Mouse (Mus musculus) intestine, embryonic 16.5 days (tissue): ENCODE measurements at regions not wholly inside any gene's neighbourhood (a gene's known extent, or its start where the extent isn't known, plus 50 kb on each side); places are given as distances from the start of the nearest gene placed in this dataset.

Experiments used
- ATAC-seq: fragments of 200-750 bp; cut with Nextera tagmentation; 2 replicates; pipeline ENCODE4 v1.8.0; 2017; ENCODE audit warnings: moderate TSS enrichment, moderate library complexity
- H3K27ac ChIP-seq: fragments of 300-500 bp; sonication (generic); 2 replicates; pipeline ENCODE4 v1.5.1; 2014; ENCODE audit warnings: mild to moderate bottlenecking, low read length
- H3K27me3 ChIP-seq: fragments of 300-500 bp; sonication (generic); replicated peaks from 2 replicates; pipeline ENCODE4 v1.6.1; 2014; ENCODE audit warnings: low read length, control low read depth, mixed read lengths; ENCODE audit not compliant: control insufficient read depth, insufficient read depth
- H3K36me3 ChIP-seq: fragments of 300-500 bp; sonication (generic); 2 replicates; pipeline ENCODE4 v1.6.1; 2014; ENCODE audit warnings: low read length, control low read depth; ENCODE audit not compliant: control insufficient read depth, insufficient read depth
- H3K4me1 ChIP-seq: fragments of 300-500 bp; sonication (generic); 2 replicates; pipeline ENCODE4 v1.6.1; 2014; ENCODE audit warnings: low read length, control low read depth, mixed read lengths; ENCODE audit not compliant: control insufficient read depth, insufficient read depth
- H3K4me2 ChIP-seq: fragments of 300-500 bp; sonication (generic); 2 replicates; pipeline ENCODE4 v1.6.1; 2014; ENCODE audit warnings: low read depth, low read length, control low read depth
- H3K4me3 ChIP-seq: fragments of 300-500 bp; sonication (generic); 2 replicates; pipeline ENCODE4 v1.5.1; 2014; ENCODE audit warnings: mild to moderate bottlenecking, low read length
- H3K9ac ChIP-seq: fragments of 300-500 bp; sonication (generic); 2 replicates; pipeline ENCODE4 v1.6.1; 2014; ENCODE audit warnings: low read depth, low read length
- H3K9me3 ChIP-seq: fragments of 300-500 bp; sonication (generic); 2 replicates; pipeline ENCODE4 v1.6.1; 2016; ENCODE audit warnings: low read length, control low read depth; ENCODE audit not compliant: control insufficient read depth
- WGBS: fragments of 180-500 bp; shearing (Covaris S2); extraction: QIAGEN DNeasy Blood & Tissue Kit; methylation state at CpG from one replicate; pipeline ENCODE4 v1.1.7; 2014; 5-methylcytosine and 5-hydroxymethylcytosine counted together

DNA sequence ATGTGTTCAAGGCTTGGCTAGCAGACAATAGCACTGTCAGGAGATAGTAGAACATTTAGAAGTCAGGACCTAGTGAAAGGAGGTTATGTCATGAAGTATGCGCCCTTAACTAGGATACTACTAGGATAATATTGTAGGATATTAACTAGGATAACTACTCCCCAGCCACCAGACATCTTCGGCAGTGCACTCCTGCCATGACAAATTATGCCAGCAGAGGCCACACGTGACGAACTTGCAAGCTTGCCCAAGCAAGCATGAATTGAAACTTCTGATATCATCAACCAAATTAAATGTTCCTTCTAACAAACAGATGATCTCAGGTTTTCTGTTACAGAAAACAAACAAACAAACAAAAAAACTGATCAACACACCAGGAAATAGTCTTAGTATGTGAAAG, 72.2 kb upstream of the Tnfsf11 start:
- H3K4me2 ChIP-seq: no peak overlapping the region
- H3K4me1 ChIP-seq: no peaks in the 10 kb centered on the region
- no peaks in the 10 kb centered on the region for H3K27me3 ChIP-seq
- no peak for ATAC-seq
- H3K9ac ChIP-seq: no peak overlapping the region
- H3K27ac ChIP-seq: no peak overlapping the region
- 73% methylated on average over 4 of the region's 4 CpGs for WGBS
- H3K9me3 ChIP-seq: no peaks in the 10 kb centered on the region
- H3K36me3 ChIP-seq: no peaks in the 10 kb centered on the region
- no peak overlapping the region for H3K4me3 ChIP-seq

DNA sequence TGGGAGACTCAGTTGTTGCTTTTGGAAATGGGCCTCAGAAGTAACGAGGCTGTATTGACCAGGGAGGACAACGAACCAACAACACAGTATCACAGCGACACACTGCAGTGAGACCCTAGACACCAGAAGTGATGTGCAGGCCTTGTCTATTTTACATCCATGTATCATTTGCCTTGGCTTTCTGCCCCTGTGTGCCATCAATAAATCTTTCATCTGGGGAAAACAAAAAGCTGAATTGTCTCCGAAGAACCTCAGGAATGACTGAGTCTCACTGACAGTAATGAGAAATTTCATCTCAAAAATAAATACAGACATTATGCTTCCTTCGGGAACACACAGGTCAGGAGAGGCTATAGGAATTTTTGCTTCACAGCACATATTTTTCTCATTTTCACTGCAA, 68.7 kb upstream of the Tnfsf11 start:
- Histone ChIP-seq H3K9me3 (no peaks in the 10 kb centered on the region), H3K9ac (no peak overlapping the region), H3K27me3 (no peaks in the 10 kb centered on the region), H3K4me1 (no peaks in the 10 kb centered on the region), H3K36me3 (no peaks in the 10 kb centered on the region), H3K4me3 (no peak overlapping the region), H3K27ac (no peak overlapping the region), H3K4me2 (no peak overlapping the region)
- WGBS: 78% methylated on average over 5 of the region's 5 CpGs
- ATAC-seq: no peak

DNA sequence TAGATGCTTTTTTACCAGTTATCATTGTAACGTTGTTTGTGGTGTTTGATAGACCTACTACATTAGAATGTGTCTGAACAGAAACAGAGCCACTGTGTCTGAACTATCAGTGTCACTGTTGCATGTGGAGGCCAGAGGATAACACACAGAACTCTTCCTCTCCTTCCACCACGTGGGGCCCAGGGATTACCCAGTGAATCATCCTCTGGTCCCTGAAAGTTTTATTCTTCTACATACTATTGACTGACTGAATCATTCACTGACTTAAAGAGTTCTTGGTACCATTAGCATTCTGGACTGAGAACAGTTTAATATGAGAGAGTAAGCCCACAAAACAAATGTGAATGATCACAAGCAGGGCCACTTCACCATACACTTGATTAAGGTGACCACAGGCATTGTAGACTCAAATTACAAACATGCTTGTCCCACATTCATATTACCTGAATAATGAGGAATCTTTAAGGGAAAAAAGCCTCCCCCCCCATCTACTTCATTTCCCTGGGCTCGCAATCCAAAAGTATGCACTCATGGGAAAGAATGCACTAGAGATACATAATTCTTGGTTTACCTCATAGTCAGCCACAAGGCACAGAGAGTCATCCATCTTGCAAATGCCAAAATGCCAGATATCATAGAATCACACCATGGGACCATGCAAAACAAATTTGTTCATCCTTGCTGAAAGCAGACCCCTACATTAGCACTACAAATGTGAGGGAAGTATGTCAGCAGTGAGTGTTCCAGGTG, 68.1 kb upstream of the Tnfsf11 start:
- Histone ChIP-seq H3K27me3 (no peaks in the 10 kb centered on the region), H3K36me3 (no peaks in the 10 kb centered on the region), H3K9ac (no peak overlapping the region), H3K27ac (no peak overlapping the region), H3K4me2 (no peak overlapping the region), H3K4me1 (no peaks in the 10 kb centered on the region), H3K4me3 (no peak overlapping the region), H3K9me3 (no peaks in the 10 kb centered on the region)
- ATAC-seq: no peak
- WGBS: 81% methylated on average over 3 of the region's 3 CpGs

DNA sequence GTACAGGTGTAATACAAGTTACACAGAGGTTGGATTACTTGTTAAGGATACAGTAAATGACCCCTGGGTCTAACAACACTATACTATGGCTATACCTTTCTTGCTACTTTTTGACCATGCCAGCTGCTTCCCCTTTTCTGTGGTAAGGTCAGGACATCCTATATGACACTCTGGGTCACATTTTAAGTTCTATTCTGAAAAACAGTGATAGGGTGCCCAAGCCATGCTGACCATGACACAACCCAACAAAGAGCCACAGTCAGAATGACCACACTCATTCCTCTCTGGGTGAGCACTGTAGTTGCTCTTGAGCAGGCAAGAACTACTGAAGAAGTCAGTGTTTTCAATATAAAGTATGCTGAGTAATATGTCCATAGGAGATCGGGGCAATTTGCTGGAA, 64.3 kb upstream of the Tnfsf11 start:
- 88% methylated on average over 1 of the region's 1 CpGs for WGBS
- no peak overlapping the region for H3K27ac ChIP-seq
- no peak for ATAC-seq

DNA sequence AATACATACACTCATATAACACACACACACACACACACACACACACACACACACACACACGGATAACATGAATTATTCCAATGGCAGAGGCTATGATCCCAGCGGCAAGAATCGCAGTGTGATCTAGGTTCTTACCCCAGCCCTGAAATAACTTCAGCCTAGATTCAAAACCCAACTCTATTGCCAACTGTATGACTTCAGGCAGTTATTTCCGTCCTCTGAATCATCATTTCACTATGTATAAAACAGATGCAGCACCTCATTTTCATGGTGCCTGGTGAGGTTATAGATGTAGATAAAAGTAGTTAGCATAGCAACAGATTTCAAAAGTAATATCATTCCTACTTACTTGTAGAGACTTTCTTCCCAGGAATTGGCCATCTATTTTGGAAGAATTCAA, 61.0 kb upstream of the Tnfsf11 start:
- Histone ChIP-seq H3K4me2 (no peak overlapping the region), H3K4me3 (no peak overlapping the region), H3K4me1 (no peaks in the 10 kb centered on the region), H3K36me3 (no peaks in the 10 kb centered on the region), H3K9me3 (no peaks in the 10 kb centered on the region), H3K27ac (no peak overlapping the region), H3K27me3 (no peaks in the 10 kb centered on the region), H3K9ac (no peak overlapping the region)
- WGBS: 87% methylated on average over 4 of the region's 4 CpGs
- ATAC-seq: no peak

More for the DNA sequence above, 64.3 kb upstream of the Tnfsf11 start:
- H3K4me3 ChIP-seq: no peak overlapping the region
- H3K9me3 ChIP-seq: no peaks in the 10 kb centered on the region
- no peaks in the 10 kb centered on the region for H3K27me3 ChIP-seq
- no peaks in the 10 kb centered on the region for H3K36me3 ChIP-seq
- H3K9ac ChIP-seq: no peak overlapping the region
- no peaks in the 10 kb centered on the region for H3K4me1 ChIP-seq
- no peak overlapping the region for H3K4me2 ChIP-seq

GRCm38 (mm10) chr14:78364822-78365221, 57.0 kb upstream of the Tnfsf11 start:
- H3K9ac ChIP-seq: no peak overlapping the region
- H3K4me3 ChIP-seq: no peak overlapping the region
- H3K4me1 ChIP-seq: no peaks in the 10 kb centered on the region
- no peaks in the 10 kb centered on the region for H3K36me3 ChIP-seq
- no peak overlapping the region for H3K27ac ChIP-seq
- no peak overlapping the region for H3K4me2 ChIP-seq
- H3K9me3 ChIP-seq: no peaks in the 10 kb centered on the region
- no peak for ATAC-seq
- H3K27me3 ChIP-seq: no peaks in the 10 kb centered on the region

GRCm38 (mm10) chr14:78363123-78363522, 55.3 kb upstream of the Tnfsf11 start:
- H3K9me3 ChIP-seq: no peaks in the 10 kb centered on the region
- H3K4me1 ChIP-seq: no peaks in the 10 kb centered on the region
- 69% methylated on average over 5 of the region's 5 CpGs for WGBS
- ATAC-seq: no peak
- H3K4me2 ChIP-seq: no peak overlapping the region
- no peak overlapping the region for H3K4me3 ChIP-seq
- no peak overlapping the region for H3K9ac ChIP-seq
- no peaks in the 10 kb centered on the region for H3K36me3 ChIP-seq
- no peak overlapping the region for H3K27ac ChIP-seq
- H3K27me3 ChIP-seq: no peaks in the 10 kb centered on the region
